Mouse (Mus musculus) retina, embryonic 14.5 days (tissue): ENCODE measurements at regions not wholly inside any gene's neighbourhood (a gene's known extent, or its start where the extent isn't known, plus 50 kb on each side); places are given as distances from the start of the nearest gene placed in this dataset.
A peak's percentile ranks its signal among the peaks of the same experiment; 100 is the strongest.

Experiments used
- DNase-seq: peaks from one replicate; pipeline ENCODE4 v3.0.0-alpha.2; 2015; ENCODE audit warnings: low spot score

GRCm38 (mm10) chr8:4411126-4411525 is 81.7 kb upstream of the Cers4 start:
- DNase-seq, result no peak

- no peak for DNase-seq
Measured at GRCm38 (mm10) chr8:4411836-4412235, 81.0 kb upstream of the Cers4 start.

GRCm38 (mm10) chr8:4413206-4413605 is 79.6 kb upstream of the Cers4 start:
- peak; percentile 69 for DNase-seq

- DNase-seq, result no peak
Measured at GRCm38 (mm10) chr8:4413764-4414163, 79.1 kb upstream of the Cers4 start.

GRCm38 (mm10) chr8:4417141-4417540 is 75.7 kb upstream of the Cers4 start:
- no peak for DNase-seq

- no peak for DNase-seq
Measured at GRCm38 (mm10) chr8:4433161-4433560, 59.7 kb upstream of the Cers4 start.

GRCm38 (mm10) chr8:4436546-4436945 is 56.3 kb upstream of the Cers4 start:
- no peak for DNase-seq
